Mouse (Mus musculus) ES-Bruce4 (cell line): ENCODE data around the gene Whamm. TPM values are rescaled to one million over a fixed set of nuclear protein-coding genes. Genes with fewer than 3 reads are reported as not detected.

Source experiments
- H3K27ac ChIP-seq: 2 replicates; pipeline ENCODE4 v1.5.1; 2012; ENCODE audit warnings: low read length, inconsistent platforms; ENCODE audit not compliant: insufficient read depth
- H3K27me3 ChIP-seq: 2 replicates; pipeline ENCODE4 v1.6.1; 2012; ENCODE audit warnings: mild to moderate bottlenecking, low read length, inconsistent platforms; ENCODE audit not compliant: control insufficient read depth, poor library complexity, insufficient read depth, severe bottlenecking
- H3K36me3 ChIP-seq: 2 replicates; pipeline ENCODE4 v1.6.1; 2012; ENCODE audit warnings: inconsistent platforms, mild to moderate bottlenecking, low read length, moderate library complexity; ENCODE audit not compliant: control insufficient read depth, poor library complexity, insufficient read depth, severe bottlenecking
- H3K4me1 ChIP-seq: one replicate; pipeline ENCODE4 v1.8.1; 2011; ENCODE audit warnings: low read length; ENCODE audit not compliant: control insufficient read depth, insufficient read depth
- H3K4me3 ChIP-seq: 2 replicates; pipeline ENCODE4 v1.5.1; 2011; ENCODE audit warnings: low read depth, mild to moderate bottlenecking, low read length
- H3K9ac ChIP-seq: 2 replicates; pipeline ENCODE4 v1.6.1; 2012; ENCODE audit warnings: low read depth, mild to moderate bottlenecking, inconsistent platforms; ENCODE audit not compliant: poor library complexity, severe bottlenecking
- H3K9me3 ChIP-seq: replicated peaks from 2 replicates; pipeline ENCODE4 v1.6.1; 2012; ENCODE audit warnings: mild to moderate bottlenecking, low read length, inconsistent platforms; ENCODE audit not compliant: control insufficient read depth, poor library complexity, insufficient read depth, severe bottlenecking
- CTCF ChIP-seq: IDR thresholded peaks from one replicate; pipeline ENCODE4 v1.8.1; 2011; ENCODE audit warnings: low read depth, low read length
- EP300 ChIP-seq: IDR thresholded peaks from 2 replicates; pipeline ENCODE4 v1.6.1; 2011; ENCODE audit warnings: low read depth, low read length; ENCODE audit not compliant: insufficient read depth
- POLR2A ChIP-seq: IDR thresholded peaks from one replicate; pipeline ENCODE4 v1.8.1; 2011; ENCODE audit warnings: low read length; ENCODE audit not compliant: insufficient read depth
- polyA plus RNA-seq: library from polyadenylated mRNA; stranded (reverse); fragments of >200 nt; gene quantifications from 2 replicates; pipeline ENCODE4 v1.2.4, GENCODE M21; 2011; ENCODE audit warnings: low read depth; ENCODE audit not compliant: missing spikeins, insufficient read depth, insufficient read length

Whamm gene
- polyA plus RNA-seq, 1 experiment = 12.0 TPM

DNA sequence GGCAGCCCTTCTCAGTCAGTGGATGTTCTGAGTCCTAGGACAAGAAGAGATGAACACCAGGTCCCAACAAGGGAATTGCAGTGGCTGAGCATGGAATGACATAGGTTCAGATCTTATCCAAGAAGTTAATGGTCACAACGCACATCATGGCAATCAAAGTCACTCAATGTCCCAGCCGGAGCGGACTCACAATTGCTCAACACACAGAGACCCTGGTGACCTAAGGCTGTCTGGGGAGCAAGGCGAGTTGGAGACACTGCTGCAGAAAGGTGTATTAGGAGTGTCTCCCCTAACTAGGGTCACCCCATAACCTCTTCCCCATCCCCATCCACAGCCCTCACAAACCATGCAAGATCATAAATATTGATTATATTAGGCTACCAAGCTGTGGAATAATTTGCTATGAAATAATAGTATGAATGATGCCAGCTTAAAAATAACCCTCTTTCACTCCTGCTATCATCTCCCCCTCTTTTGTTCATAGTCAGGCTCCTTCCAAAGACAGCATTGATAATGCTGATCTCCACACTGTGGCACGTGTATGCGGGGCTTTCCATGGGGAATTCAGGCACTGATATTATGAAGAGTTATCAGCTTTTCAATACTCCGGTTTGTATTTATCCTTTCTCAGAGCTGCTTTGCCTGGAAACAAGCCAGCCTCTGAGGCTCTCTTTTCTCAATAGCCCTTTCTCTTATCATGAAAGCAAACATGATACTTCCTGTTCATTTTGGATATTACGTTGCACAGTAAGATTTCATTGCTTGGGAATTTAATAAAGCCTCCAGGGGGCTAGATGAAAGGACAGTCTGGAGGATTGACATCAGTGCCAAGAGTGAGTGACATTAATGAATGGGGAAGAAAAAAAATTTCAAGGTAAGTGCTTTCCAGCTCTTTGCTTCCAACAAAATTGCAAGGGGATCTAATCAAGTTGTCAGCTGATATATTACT, 10.7 kb upstream of the Whamm start:
- H3K4me1 ChIP-seq = no peaks in the 10 kb centered on the region
- no peak for TF ChIP-seq POLR2A
- TF ChIP-seq CTCF = no peak
- TF ChIP-seq EP300 = no peak
- H3K9ac ChIP-seq = no peak overlapping the region
- H3K9me3 ChIP-seq = no peaks in the 10 kb centered on the region
- H3K36me3 ChIP-seq = no peaks in the 10 kb centered on the region
- no peaks in the 10 kb centered on the region for H3K27me3 ChIP-seq
- no peak overlapping the region for H3K4me3 ChIP-seq
- H3K27ac ChIP-seq = no peak overlapping the region

DNA sequence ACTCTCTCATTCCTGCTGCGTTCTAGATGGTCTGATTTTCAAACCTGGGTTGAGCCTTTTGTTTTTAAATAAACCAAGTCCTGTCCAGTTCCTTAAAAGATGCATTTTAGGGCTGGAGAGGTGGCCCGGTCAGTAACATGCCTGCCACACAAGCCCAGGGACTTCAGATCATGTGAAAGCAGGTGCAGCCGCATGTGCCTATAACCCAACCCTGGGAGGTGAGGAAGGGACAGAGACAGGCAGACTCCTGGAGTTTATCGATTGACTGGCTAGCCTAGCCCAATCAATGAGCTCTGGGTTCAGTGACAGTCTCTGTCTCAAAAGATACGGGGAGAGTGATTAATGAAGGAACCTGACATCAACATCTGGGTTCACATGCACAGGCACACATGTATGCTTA, 9.9 kb upstream of the Whamm start:
- Histone ChIP-seq H3K36me3 (no peaks in the 10 kb centered on the region), H3K9me3 (no peaks in the 10 kb centered on the region), H3K4me1 (no peaks in the 10 kb centered on the region), H3K9ac (no peak overlapping the region), H3K4me3 (no peak overlapping the region), H3K27me3 (no peaks in the 10 kb centered on the region), H3K27ac (no peak overlapping the region)
- TF ChIP-seq CTCF (no peak), EP300 (no peak), POLR2A (no peak)

DNA sequence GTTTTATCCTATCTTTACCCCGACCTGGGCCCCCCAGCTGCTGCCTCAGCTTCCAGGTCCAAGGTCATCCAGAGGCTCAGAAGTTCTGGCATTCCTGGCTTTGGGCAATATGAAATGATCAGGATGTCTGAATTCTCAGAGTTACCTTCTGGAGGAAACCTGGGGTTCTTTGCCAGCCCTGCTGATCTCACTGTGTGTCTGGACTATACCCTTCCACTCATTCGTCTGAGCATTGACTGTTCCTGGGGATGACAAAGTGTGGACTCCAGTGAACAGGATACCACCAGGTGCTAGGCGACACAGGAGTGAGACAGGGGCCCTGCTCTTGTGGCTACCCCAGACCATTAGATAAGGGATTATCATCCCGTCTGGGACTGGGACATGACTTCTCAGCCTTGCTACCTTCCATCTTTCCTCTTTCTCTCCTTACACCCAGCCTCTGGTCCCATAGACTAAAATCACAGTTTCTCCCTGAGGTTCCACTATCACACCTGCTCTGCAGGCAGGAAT, 7.5 kb upstream of the Whamm start:
- H3K4me3 ChIP-seq = no peak overlapping the region
- H3K27ac ChIP-seq = no peak overlapping the region
- no peaks in the 10 kb centered on the region for H3K27me3 ChIP-seq
- H3K4me1 ChIP-seq = no peaks in the 10 kb centered on the region
- H3K36me3 ChIP-seq = no peaks in the 10 kb centered on the region
- TF ChIP-seq CTCF (no peak), POLR2A (no peak), EP300 (no peak)
- no peaks in the 10 kb centered on the region for H3K9me3 ChIP-seq
- H3K9ac ChIP-seq = no peak overlapping the region

DNA sequence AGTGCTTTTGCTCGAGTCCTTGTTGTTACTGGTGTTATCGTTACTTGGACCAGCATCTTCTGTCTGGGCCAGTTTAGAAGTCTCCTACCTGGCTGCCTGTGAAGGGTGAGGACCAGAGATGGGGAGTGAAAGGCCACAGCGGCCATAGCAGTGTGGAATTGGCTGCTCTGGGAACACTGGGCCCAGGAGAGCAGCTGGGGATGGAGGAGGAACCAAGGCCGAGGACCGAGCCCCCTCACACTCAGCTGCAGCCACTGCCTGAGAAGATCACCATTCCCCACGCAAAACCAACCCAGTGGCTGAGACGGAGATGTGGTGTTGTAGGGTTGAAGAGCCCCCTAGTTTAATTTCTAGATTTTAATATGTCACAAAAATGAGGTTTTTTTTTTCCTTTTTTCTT, 6.3 kb upstream of the Whamm start:
- Histone ChIP-seq H3K9ac (no peak overlapping the region), H3K9me3 (no peaks in the 10 kb centered on the region), H3K4me3 (no peak overlapping the region), H3K27me3 (no peaks in the 10 kb centered on the region), H3K4me1 (no peaks in the 10 kb centered on the region), H3K27ac (no peak overlapping the region), H3K36me3 (no peaks in the 10 kb centered on the region)
- TF ChIP-seq EP300 (no peak), CTCF (no peak), POLR2A (no peak)

DNA sequence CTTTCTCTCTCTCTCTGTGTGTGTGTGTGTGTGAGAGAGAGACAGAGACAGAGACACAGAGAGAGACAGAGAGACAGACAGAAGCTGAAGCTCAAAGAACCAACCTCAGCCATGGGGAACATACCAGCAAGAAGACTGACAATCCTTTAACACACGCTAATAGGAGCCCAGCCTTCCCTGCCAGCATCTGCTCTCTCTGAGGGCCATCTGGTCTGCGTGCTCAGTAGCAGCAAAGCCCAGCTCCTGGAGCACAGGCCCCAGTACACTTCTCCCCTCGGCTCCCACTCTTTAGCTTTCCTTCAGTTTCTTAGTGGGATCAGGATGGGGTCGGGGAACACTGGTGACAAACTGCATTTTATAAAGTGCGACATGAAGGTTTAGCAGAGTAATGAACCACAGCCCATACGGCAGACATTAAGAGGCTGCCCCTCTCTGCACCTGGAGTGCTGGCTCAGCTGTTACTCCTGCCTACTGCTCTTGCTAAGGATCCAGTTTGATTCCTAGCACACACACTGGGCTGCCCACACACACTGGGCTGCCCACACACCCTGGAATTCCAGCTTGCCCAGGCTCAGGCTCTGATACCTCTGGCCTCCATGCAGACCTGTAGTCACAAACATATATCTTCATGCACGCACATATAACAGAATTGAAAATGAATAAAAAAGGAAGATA, 5.5 kb upstream of the Whamm start:
- Histone ChIP-seq H3K4me1 (no peaks in the 10 kb centered on the region), H3K9me3 (no peaks in the 10 kb centered on the region), H3K27me3 (no peaks in the 10 kb centered on the region), H3K36me3 (no peaks in the 10 kb centered on the region), H3K27ac (no peak overlapping the region), H3K9ac (no peak overlapping the region), H3K4me3 (no peak overlapping the region)
- TF ChIP-seq POLR2A (no peak), CTCF (no peak), EP300 (no peak)

DNA sequence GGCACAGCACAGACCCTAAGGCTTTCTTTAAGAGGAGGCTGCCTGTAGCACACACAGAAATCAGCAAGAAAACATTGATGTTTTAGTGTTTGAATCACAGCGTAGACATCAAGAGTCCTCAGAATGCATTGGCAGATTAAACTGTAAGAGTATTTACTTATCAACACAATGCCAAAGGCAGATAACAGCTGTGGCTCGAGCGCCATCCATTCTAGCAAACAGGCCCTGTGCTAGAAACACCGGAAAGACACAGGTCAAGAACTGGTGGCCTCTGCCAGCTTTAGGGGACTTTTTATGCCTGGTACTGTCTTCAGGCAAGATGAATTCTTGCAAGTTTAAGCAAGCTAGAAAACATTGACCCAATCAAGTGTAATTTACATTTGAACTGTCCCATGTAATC, 4.7 kb upstream of the Whamm start:
- no peaks in the 10 kb centered on the region for H3K4me1 ChIP-seq
- no peaks in the 10 kb centered on the region for H3K27me3 ChIP-seq
- no peak overlapping the region for H3K4me3 ChIP-seq
- no peak overlapping the region for H3K9ac ChIP-seq
- no peak overlapping the region for H3K27ac ChIP-seq
- no peaks in the 10 kb centered on the region for H3K36me3 ChIP-seq
- H3K9me3 ChIP-seq = no peaks in the 10 kb centered on the region
- TF ChIP-seq EP300 (no peak), CTCF (no peak), POLR2A (no peak)
